Mouse (Mus musculus): Measurements from ENCODE around the gene Ptprn2. TPM values are rescaled to one million over a fixed set of nuclear protein-coding genes. Genes with fewer than 3 reads are reported as not detected.
A peak's percentile ranks its signal among the peaks of the same experiment; 100 is the strongest.

The Ptprn2 gene
- polyA plus RNA-seq, 1 experiment: 0.37 TPM

- peaks cover 14% of the 10 kb centered on the region for H3K27me3 ChIP-seq (ENCODE audit: control insufficient read depth, insufficient read depth, low read length, poor library complexity, severe bottlenecking)
- H3K27ac ChIP-seq (ENCODE audit: insufficient read depth, low read length): no peak overlapping the region
- TF ChIP-seq CTCF (IDR thresholded peaks at IDR 0.05; ENCODE audit: low read depth, low read length): no peak
- TF ChIP-seq EP300 (IDR thresholded peaks at IDR 0.05; ENCODE audit: insufficient read depth, low read depth, low read length): no peak
- no peak for TF ChIP-seq POLR2A (IDR thresholded peaks at IDR 0.05; ENCODE audit: insufficient read depth, low read length)
- H3K4me1 ChIP-seq (ENCODE audit: control insufficient read depth, insufficient read depth, low read length): no peaks in the 10 kb centered on the region
- no peak overlapping the region for H3K4me3 ChIP-seq (ENCODE audit: low read depth, low read length)
- H3K9ac ChIP-seq (ENCODE audit: low read depth, poor library complexity, severe bottlenecking): no peak overlapping the region
- no peaks in the 10 kb centered on the region for H3K9me3 ChIP-seq (replicated peaks; ENCODE audit: control insufficient read depth, insufficient read depth, low read length, poor library complexity, severe bottlenecking)
- no peaks in the 10 kb centered on the region for H3K36me3 ChIP-seq (ENCODE audit: control insufficient read depth, insufficient read depth, low read length, poor library complexity, severe bottlenecking)
Observed at GRCm38 (mm10) chr12:117157249-117157648, 671.7 kb downstream of the Ptprn2 start.

GRCm38 (mm10) chr12:117157660-117158386, 672.3 kb downstream of the Ptprn2 start:
- no peaks in the 10 kb centered on the region for H3K4me1 ChIP-seq (ENCODE audit: control insufficient read depth, insufficient read depth, low read length)
- H3K9ac ChIP-seq (ENCODE audit: low read depth, poor library complexity, severe bottlenecking): no peak overlapping the region
- H3K36me3 ChIP-seq (ENCODE audit: control insufficient read depth, insufficient read depth, low read length, poor library complexity, severe bottlenecking): no peaks in the 10 kb centered on the region
- H3K4me3 ChIP-seq (ENCODE audit: low read depth, low read length): no peak overlapping the region
- TF ChIP-seq EP300 (IDR thresholded peaks at IDR 0.05; ENCODE audit: insufficient read depth, low read depth, low read length): no peak
- TF ChIP-seq CTCF (IDR thresholded peaks at IDR 0.05; ENCODE audit: low read depth, low read length): no peak
- no peak for TF ChIP-seq POLR2A (IDR thresholded peaks at IDR 0.05; ENCODE audit: insufficient read depth, low read length)
- H3K9me3 ChIP-seq (replicated peaks; ENCODE audit: control insufficient read depth, insufficient read depth, low read length, poor library complexity, severe bottlenecking): no peaks in the 10 kb centered on the region
- peaks cover 14% of the 10 kb centered on the region for H3K27me3 ChIP-seq (ENCODE audit: control insufficient read depth, insufficient read depth, low read length, poor library complexity, severe bottlenecking)
- H3K27ac ChIP-seq (ENCODE audit: insufficient read depth, low read length): no peak overlapping the region

- H3K9ac ChIP-seq (ENCODE audit: low read depth, poor library complexity, severe bottlenecking): no peak overlapping the region
- H3K27me3 ChIP-seq (ENCODE audit: control insufficient read depth, insufficient read depth, low read length, poor library complexity, severe bottlenecking): peaks cover 13% of the 10 kb centered on the region
- TF ChIP-seq EP300 (IDR thresholded peaks at IDR 0.05; ENCODE audit: insufficient read depth, low read depth, low read length) (no peak), CTCF (IDR thresholded peaks at IDR 0.05; ENCODE audit: low read depth, low read length) (no peak), POLR2A (IDR thresholded peaks at IDR 0.05; ENCODE audit: insufficient read depth, low read length) (no peak)
- H3K27ac ChIP-seq (ENCODE audit: insufficient read depth, low read length): no peak overlapping the region
- no peaks in the 10 kb centered on the region for H3K4me1 ChIP-seq (ENCODE audit: control insufficient read depth, insufficient read depth, low read length)
- H3K36me3 ChIP-seq (ENCODE audit: control insufficient read depth, insufficient read depth, low read length, poor library complexity, severe bottlenecking): no peaks in the 10 kb centered on the region
- H3K9me3 ChIP-seq (replicated peaks; ENCODE audit: control insufficient read depth, insufficient read depth, low read length, poor library complexity, severe bottlenecking): no peaks in the 10 kb centered on the region
- H3K4me3 ChIP-seq (ENCODE audit: low read depth, low read length): peak overlapping the region; percentile 34
Observed at GRCm38 (mm10) chr12:117158950-117159668, 673.6 kb downstream of the Ptprn2 start.

- Histone ChIP-seq H3K4me1 (ENCODE audit: control insufficient read depth, insufficient read depth, low read length) (no peaks in the 10 kb centered on the region), H3K9me3 (replicated peaks; ENCODE audit: control insufficient read depth, insufficient read depth, low read length, poor library complexity, severe bottlenecking) (no peaks in the 10 kb centered on the region), H3K4me3 (ENCODE audit: low read depth, low read length) (peak overlapping the region; percentile 34), H3K36me3 (ENCODE audit: control insufficient read depth, insufficient read depth, low read length, poor library complexity, severe bottlenecking) (no peaks in the 10 kb centered on the region), H3K27me3 (ENCODE audit: control insufficient read depth, insufficient read depth, low read length, poor library complexity, severe bottlenecking) (peaks cover 13% of the 10 kb centered on the region), H3K27ac (ENCODE audit: insufficient read depth, low read length) (no peak overlapping the region), H3K9ac (ENCODE audit: low read depth, poor library complexity, severe bottlenecking) (no peak overlapping the region)
- TF ChIP-seq CTCF (IDR thresholded peaks at IDR 0.05; ENCODE audit: low read depth, low read length): no peak
- TF ChIP-seq EP300 (IDR thresholded peaks at IDR 0.05; ENCODE audit: insufficient read depth, low read depth, low read length): no peak
- no peak for TF ChIP-seq POLR2A (IDR thresholded peaks at IDR 0.05; ENCODE audit: insufficient read depth, low read length)
Observed at GRCm38 (mm10) chr12:117159669-117160210, 674.2 kb downstream of the Ptprn2 start.

GRCm38 (mm10) chr12:117160211-117160891, 674.8 kb downstream of the Ptprn2 start:
- no peaks in the 10 kb centered on the region for H3K36me3 ChIP-seq (ENCODE audit: control insufficient read depth, insufficient read depth, low read length, poor library complexity, severe bottlenecking)

More at GRCm38 (mm10) chr12:117160211-117160891, 674.8 kb downstream of the Ptprn2 start:
- Histone ChIP-seq H3K27me3 (ENCODE audit: control insufficient read depth, insufficient read depth, low read length, poor library complexity, severe bottlenecking) (peaks cover 7% of the 10 kb centered on the region), H3K9me3 (replicated peaks; ENCODE audit: control insufficient read depth, insufficient read depth, low read length, poor library complexity, severe bottlenecking) (no peaks in the 10 kb centered on the region), H3K27ac (ENCODE audit: insufficient read depth, low read length) (no peak overlapping the region), H3K4me3 (ENCODE audit: low read depth, low read length) (peak overlapping the region; percentile 30), H3K4me1 (ENCODE audit: control insufficient read depth, insufficient read depth, low read length) (no peaks in the 10 kb centered on the region), H3K9ac (ENCODE audit: low read depth, poor library complexity, severe bottlenecking) (no peak overlapping the region)
- TF ChIP-seq CTCF (IDR thresholded peaks at IDR 0.05; ENCODE audit: low read depth, low read length): no peak
- no peak for TF ChIP-seq POLR2A (IDR thresholded peaks at IDR 0.05; ENCODE audit: insufficient read depth, low read length)
- no peak for TF ChIP-seq EP300 (IDR thresholded peaks at IDR 0.05; ENCODE audit: insufficient read depth, low read depth, low read length)

Data from ES-Bruce4 (cell line).